Mouse (Mus musculus): ENCODE data around the gene Pou6f2. TPM values are rescaled to one million over a fixed set of nuclear protein-coding genes. Genes with fewer than 3 reads are reported as not detected.

The Pou6f2 gene
- polyA plus RNA-seq, 1 experiment, result not detected

DNA sequence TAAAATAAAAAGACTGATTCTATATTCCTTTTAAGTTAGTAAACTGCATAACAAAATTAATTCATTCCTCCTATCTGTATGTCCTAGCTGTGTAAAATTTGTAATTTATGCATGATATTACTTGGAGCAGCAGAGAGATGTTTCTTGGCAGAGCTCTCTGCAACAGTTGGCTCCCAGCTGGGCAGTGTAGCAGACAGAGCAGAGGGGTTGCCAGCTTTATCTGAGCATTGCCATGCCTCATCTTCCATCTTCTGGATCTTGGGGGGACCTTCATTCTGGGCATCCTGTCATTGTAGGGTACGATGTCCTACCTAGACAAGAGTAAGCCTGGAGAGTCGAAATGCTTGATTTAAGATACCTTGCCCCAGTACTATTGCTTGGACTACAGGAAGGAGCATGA is 277.1 kb downstream of the Pou6f2 start:
- Histone ChIP-seq H3K4me2 (ENCODE audit: low read depth) (no peak overlapping the region), H3K36me3 (ENCODE audit: control insufficient read depth, insufficient read depth) (no peaks in the 10 kb centered on the region), H3ac (ENCODE audit: control insufficient read depth, insufficient read length) (no peak overlapping the region), H3K79me2 (ENCODE audit: control insufficient read depth, insufficient read depth) (no peaks in the 10 kb centered on the region), H3K27me3 (ENCODE audit: control insufficient read depth, insufficient read depth, insufficient read length) (no peaks in the 10 kb centered on the region), H3K4me3 (no peak overlapping the region)
- TF ChIP-seq POLR2A (IDR thresholded peaks at IDR 0.05; ENCODE audit: insufficient read length, low read depth) (no peak), TCF3 (IDR thresholded peaks at IDR 0.05; ENCODE audit: insufficient read length, low read depth) (no peak)

DNA sequence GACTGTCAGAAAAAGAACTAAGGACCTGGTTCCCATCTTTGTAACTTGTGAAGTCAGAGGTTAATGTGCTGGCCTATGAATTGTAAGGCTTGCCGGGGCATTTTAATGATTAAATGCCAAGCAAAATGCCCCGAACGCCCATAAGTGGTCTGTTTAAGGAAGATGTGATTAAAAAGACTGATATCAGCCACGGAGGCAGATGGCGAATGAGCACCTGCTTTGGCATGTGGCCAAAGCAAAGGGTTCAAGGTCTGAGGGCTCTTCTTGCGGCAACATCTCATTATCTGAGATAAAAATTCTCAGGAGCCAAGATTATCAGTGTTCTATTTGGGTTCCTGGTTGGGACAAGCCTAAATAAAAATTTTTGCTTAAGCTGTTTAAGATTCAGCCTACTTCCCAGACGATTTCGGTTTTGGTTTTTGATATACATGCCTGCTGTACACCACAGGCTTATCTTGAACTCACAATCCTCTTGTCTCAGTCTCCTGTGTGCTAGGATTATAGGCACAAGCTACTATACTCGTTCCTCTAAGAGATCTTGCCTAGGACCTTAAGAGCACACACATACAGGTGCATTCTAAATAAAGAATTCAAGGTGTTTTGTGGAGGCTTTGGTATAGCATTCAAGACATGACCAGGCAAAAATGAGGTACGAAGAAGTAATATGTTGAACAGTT is 315.9 kb downstream of the Pou6f2 start:
- H3K27me3 ChIP-seq (ENCODE audit: control insufficient read depth, insufficient read depth, insufficient read length), result no peaks in the 10 kb centered on the region

More for the DNA sequence above, 315.9 kb downstream of the Pou6f2 start:
- Histone ChIP-seq H3K36me3 (ENCODE audit: control insufficient read depth, insufficient read depth) (no peaks in the 10 kb centered on the region), H3K4me2 (ENCODE audit: low read depth) (no peak overlapping the region), H3K79me2 (ENCODE audit: control insufficient read depth, insufficient read depth) (no peaks in the 10 kb centered on the region), H3ac (ENCODE audit: control insufficient read depth, insufficient read length) (no peak overlapping the region), H3K4me3 (no peak overlapping the region)
- TF ChIP-seq SRF (IDR thresholded peaks at IDR 0.05; ENCODE audit: control insufficient read depth, insufficient read length, low read depth), result no peak
- TF ChIP-seq MYOD1 (IDR thresholded peaks at IDR 0.05; ENCODE audit: control insufficient read depth in 1 of 3, insufficient read length in 2 of 3, low read depth in 2 of 3), result no peak
- no peak for TF ChIP-seq POLR2A (IDR thresholded peaks at IDR 0.05; ENCODE audit: insufficient read length, low read depth)
- TF ChIP-seq TCF12 (IDR thresholded peaks at IDR 0.05; ENCODE audit: insufficient read depth, poor library complexity, severe bottlenecking), result no peak
- no peak for TF ChIP-seq MAX (IDR thresholded peaks at IDR 0.05; ENCODE audit: low read depth)
- TF ChIP-seq USF1 (IDR thresholded peaks at IDR 0.05; ENCODE audit: low read depth), result no peak
- no peak for TF ChIP-seq CEBPB (IDR thresholded peaks at IDR 0.05; ENCODE audit: insufficient read depth, poor library complexity, severe bottlenecking)
- TF ChIP-seq POLR2AphosphoS2 (IDR thresholded peaks at IDR 0.05; ENCODE audit: insufficient read length, low read depth), result no peak
- no peak for TF ChIP-seq REST (IDR thresholded peaks at IDR 0.05; ENCODE audit: insufficient read depth, insufficient read length)
- no peak for TF ChIP-seq MYOG (IDR thresholded peaks at IDR 0.05; ENCODE audit: control insufficient read depth in 1 of 3, insufficient read depth in 1 of 3, insufficient read length in 2 of 3, low read depth in 2 of 3)
- TF ChIP-seq E2F4 (IDR thresholded peaks at IDR 0.05; ENCODE audit: insufficient read depth), result no peak
- no peak for TF ChIP-seq TCF3 (IDR thresholded peaks at IDR 0.05; ENCODE audit: insufficient read length, low read depth)
